ENCODE assay signal across 21 mouse cellular contexts in the genomic region with DNA sequence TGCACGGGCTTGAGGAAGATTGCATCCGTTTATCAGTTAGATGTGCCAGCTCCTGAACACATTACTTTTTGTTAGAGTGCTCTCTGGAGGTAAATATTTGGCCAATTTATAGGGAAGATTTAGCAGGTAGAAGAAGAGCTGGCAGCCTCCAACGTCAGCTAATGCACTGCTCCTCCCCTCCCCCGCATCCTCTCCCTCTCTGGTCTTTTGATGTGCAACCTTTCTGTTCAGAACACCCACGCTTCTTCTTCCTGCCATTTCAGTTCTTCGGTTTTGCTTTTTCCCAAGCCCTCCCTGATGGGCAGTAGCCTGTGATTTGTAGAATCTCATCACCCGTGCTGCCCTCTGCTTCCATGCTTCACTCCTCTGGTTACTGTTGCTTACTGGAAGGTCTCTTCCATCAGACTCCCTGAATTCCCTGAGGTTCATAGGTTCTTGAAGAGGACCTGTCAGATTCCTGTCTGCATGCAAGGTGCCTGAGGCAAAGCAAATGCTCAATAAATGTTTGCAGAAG. TPM values are rescaled to one million over a fixed set of nuclear protein-coding genes. Genes with fewer than 3 reads are reported as not detected.
DNase-seq lines count a peak whose midpoint lies in the region; ATAC-seq and TF ChIP-seq lines count a peak whose summit lies in the region.
"Had no signal": no experiment of that assay in that cellular context is flagged by ENCODE, and none has a peak within 500 bp of the region (broad histone marks: within the 10 kb centered on the region; RNA-seq: fewer than 3 reads in every experiment).

No protein-coding gene starts in this region.

- 42% methylated on average over 7 of the region's 7 CpGs for whole genome bisulfite sequencing in lung, embryonic 14.5 days
- 57% methylated on average over 7 of the region's 7 CpGs for WGBS in midbrain, embryonic 13.5 days

- H3K4me2 ChIP-seq in lung, embryonic 14.5 days, result no peak overlapping the region
- no peak overlapping the region for H3K4me2 ChIP-seq in midbrain, embryonic 13.5 days (replicated peaks)
- H3K4me2 ChIP-seq: limb, embryonic 12.5 days; neural tube, embryonic 12.5 days had no signal

- no peak for TF ChIP-seq CTCF in lung, embryonic 14.5 days (IDR thresholded peaks at IDR 0.05; ENCODE audit: low read depth)

- H3K27me3 ChIP-seq in lung, embryonic 14.5 days (ENCODE audit: insufficient read depth, low read length), result no peaks in the 10 kb centered on the region
- no peaks in the 10 kb centered on the region for H3K27me3 ChIP-seq in midbrain, embryonic 13.5 days
- H3K27me3 ChIP-seq: limb, embryonic 12.5 days; neural tube, embryonic 12.5 days had no signal

- H3K4me1 ChIP-seq in lung, embryonic 14.5 days (ENCODE audit: insufficient read depth), result peaks cover 4% of the 10 kb centered on the region; the same call in 1 of the 2 replicates
- H3K4me1 ChIP-seq in midbrain, embryonic 13.5 days (replicated peaks), result peaks cover 14% of the 10 kb centered on the region
- H3K4me1 ChIP-seq: limb, embryonic 12.5 days had no signal

- H3K36me3 ChIP-seq in lung, embryonic 14.5 days (ENCODE audit: insufficient read depth), result no peaks in the 10 kb centered on the region
- no peaks in the 10 kb centered on the region for H3K36me3 ChIP-seq in midbrain, embryonic 13.5 days
- H3K36me3 ChIP-seq: embryonic facial prominence, embryonic 10.5 days; limb, embryonic 12.5 days; neural tube, embryonic 12.5 days had no signal

- no peak overlapping the region for H3K9ac ChIP-seq in lung, embryonic 14.5 days
- no peak overlapping the region for H3K9ac ChIP-seq in midbrain, embryonic 13.5 days (replicated peaks)
- H3K9ac ChIP-seq: limb, embryonic 12.5 days; liver, embryonic 14.5 days; neural tube, embryonic 12.5 days had no signal

- H3K4me3 ChIP-seq in lung, embryonic 14.5 days (ENCODE audit: low read depth, low read length), result no peak overlapping the region
- H3K4me3 ChIP-seq in midbrain, embryonic 13.5 days (replicated peaks), result no peak overlapping the region
- H3K4me3 ChIP-seq: embryonic facial prominence, embryonic 10.5 days; heart, adult 2 months; limb, embryonic 12.5 days; megakaryocyte, embryonic 14.5 days; neural tube, embryonic 12.5 days had no signal

- no peaks in the 10 kb centered on the region for H3K9me3 ChIP-seq in lung, embryonic 14.5 days (ENCODE audit: low read depth, low read length)
- H3K9me3 ChIP-seq in midbrain, embryonic 13.5 days, result no peaks in the 10 kb centered on the region
- H3K9me3 ChIP-seq: embryonic facial prominence, embryonic 10.5 days; limb, embryonic 12.5 days; megakaryocyte, embryonic 14.5 days; neural tube, embryonic 12.5 days had no signal

- H3K27ac ChIP-seq in lung, embryonic 14.5 days (ENCODE audit: low read depth), result no peak overlapping the region
- H3K27ac ChIP-seq in midbrain, embryonic 13.5 days, result no peak overlapping the region
- H3K27ac ChIP-seq: embryonic facial prominence, embryonic 10.5 days; heart, adult 2 months; limb, embryonic 12.5 days; liver, embryonic 14.5 days; neural tube, embryonic 12.5 days had no signal

- ATAC-seq in lung, embryonic 14.5 days (ENCODE audit: insufficient read depth), result no peak
- ATAC-seq in CD4-positive, CD25-positive, alpha-beta regulatory T cell, adult 4 months, result peak; percentile 94
- no peak for ATAC-seq in midbrain, embryonic 13.5 days
- ATAC-seq: hindbrain, embryonic 16.5 days had no signal

- peak; percentile 22 for DNase-seq in lung, embryonic 14.5 days
- no peak for DNase-seq in lung, adult 18-20 months
- peak; percentile 35 for DNase-seq in brain, adult 2 months (ENCODE audit: low read depth, low spot score)
- peak; percentile 19 to 41 for DNase-seq in thymus, postnatal 10 days (ENCODE audit: low spot score in 2 of 2)
- no peak for DNase-seq in spleen, postnatal 10 days (ENCODE audit: low spot score in 2 of 2)
- no peak for DNase-seq in frontal cortex, adult 2 months (ENCODE audit: extremely low spot score in 1 of 2, low spot score in 1 of 2)
- DNase-seq: cerebellum, adult 9-10 months; gastrocnemius, postnatal 14 days; heart, adult 2 months; heart, postnatal 36 days; kidney, adult 9 months; lung, postnatal 10 days; spleen, adult 18-20 months had no signal

RNA-seq across cellular contexts. Expression of gene Calr4, which starts 4.5 kb away (rescaled TPM):
- not detected in 2 replicates for polyA plus RNA-seq in lung, embryonic 14.5 days (2014; fragmentation: Nextera tagmentation; extraction: Ambion mirVana)
- polyA plus RNA-seq in CD4-positive, CD25-positive, alpha-beta regulatory T cell, adult 4 months (2017; shearing (Covaris generic)), result not detected
- 0.76 and 1.1 TPM in 2 replicates for polyA plus RNA-seq in frontal cortex, adult 2 months (2012; rRNA removed)
- polyA plus RNA-seq in midbrain, embryonic 13.5 days (2015; fragmentation: Nextera tagmentation; extraction: Ambion mirVana), result 0.61 and 0.69 TPM in 2 replicates
- polyA plus RNA-seq: heart, adult 2 months; limb, embryonic 12.5 days had no signal

RNA-seq across cellular contexts. Expression of gene Osbpl9, which starts 27.8 kb away (rescaled TPM):
- polyA plus RNA-seq in lung, embryonic 14.5 days (2014; fragmentation: Nextera tagmentation; extraction: Ambion mirVana), result 59.4 and 60.0 TPM in 2 replicates
- 100 to 1,000 TPM in 1 of 2 experiments, 10 to 100 TPM in 1; 99.7 to 109 TPM for polyA plus RNA-seq in CD4-positive, CD25-positive, alpha-beta regulatory T cell, adult 4 months (2017; shearing (Covaris generic))
- polyA plus RNA-seq in frontal cortex, adult 2 months (2012; rRNA removed), result 60.5 and 70.6 TPM in 2 replicates
- polyA plus RNA-seq in midbrain, embryonic 13.5 days (2015; fragmentation: Nextera tagmentation; extraction: Ambion mirVana), result 80.0 and 83.8 TPM in 2 replicates

RNA-seq across cellular contexts. Expression of gene Eps15, which starts 50.2 kb away (rescaled TPM):
- polyA plus RNA-seq in lung, embryonic 14.5 days (2014; fragmentation: Nextera tagmentation; extraction: Ambion mirVana), result 49.3 and 52.0 TPM in 2 replicates
- polyA plus RNA-seq in CD4-positive, CD25-positive, alpha-beta regulatory T cell, adult 4 months (2017; shearing (Covaris generic)), result 10 to 100 TPM; 77.7 to 82.2 TPM
- 119 and 124 TPM in 2 replicates for polyA plus RNA-seq in frontal cortex, adult 2 months (2012; rRNA removed)
- 53.8 and 59.3 TPM in 2 replicates for polyA plus RNA-seq in midbrain, embryonic 13.5 days (2015; fragmentation: Nextera tagmentation; extraction: Ambion mirVana)

Comparison
In these comparisons a context has a peak if more than half of its experiments do, and no peak if none do; other contexts are left out.
1. DNase-seq: peak in lung, embryonic 14.5 days (single experiment), brain, adult 2 months (single experiment) and thymus, postnatal 10 days (2 of 2); none in lung, adult 18-20 months (0 of 2), spleen, postnatal 10 days (0 of 2) and frontal cortex, adult 2 months (0 of 2).